Mouse (Mus musculus) forebrain, embryonic 16.5 days (tissue): ENCODE measurements around the gene Prss36. TPM values are rescaled to one million over a fixed set of nuclear protein-coding genes. Genes with fewer than 3 reads are reported as not detected.

Experiments used
- ATAC-seq: fragments of 200-750 bp; cut with Nextera tagmentation; 2 replicates; pipeline ENCODE4 v1.8.0; 2017; ENCODE audit warnings: mild to moderate bottlenecking, moderate library complexity
- H3K27ac ChIP-seq: fragments of 300-500 bp; sonication (generic); 2 replicates; pipeline ENCODE4 v1.5.1; 2014; ENCODE audit warnings: low read length, control low read depth
- H3K27me3 ChIP-seq: fragments of 300-500 bp; sonication (generic); replicated peaks from 2 replicates; pipeline ENCODE4 v1.6.1; 2014; ENCODE audit warnings: low read length; ENCODE audit not compliant: control insufficient read depth, insufficient read depth
- H3K36me3 ChIP-seq: fragments of 300-500 bp; sonication (generic); 2 replicates; pipeline ENCODE4 v1.6.1; 2014; ENCODE audit not compliant: control insufficient read depth, insufficient read depth
- H3K4me1 ChIP-seq: fragments of 300-500 bp; sonication (generic); replicated peaks from 2 replicates; pipeline ENCODE4 v1.6.1; 2014; ENCODE audit warnings: low read length; ENCODE audit not compliant: control insufficient read depth, insufficient read depth
- H3K4me2 ChIP-seq: fragments of 300-500 bp; sonication (generic); 2 replicates; pipeline ENCODE4 v1.6.1; 2014; ENCODE audit warnings: mild to moderate bottlenecking, low read length, control low read depth
- H3K4me3 ChIP-seq: fragments of 300-500 bp; sonication (generic); replicated peaks from 2 replicates; pipeline ENCODE4 v1.5.1; 2014; ENCODE audit warnings: mild to moderate bottlenecking, low read length, control low read depth
- H3K9ac ChIP-seq: fragments of 300-500 bp; sonication (generic); replicated peaks from 2 replicates; pipeline ENCODE4 v1.6.1; 2014; ENCODE audit warnings: low read depth, low read length, control low read depth
- H3K9me3 ChIP-seq: fragments of 300-500 bp; sonication (generic); 2 replicates; pipeline ENCODE4 v1.6.1; 2016; ENCODE audit warnings: low read length; ENCODE audit not compliant: control insufficient read depth
- WGBS: fragments of 180-500 bp; shearing (Covaris S2); extraction: QIAGEN DNeasy Blood & Tissue Kit; methylation state at CpG from one replicate; pipeline ENCODE4 v1.1.7; 2014; 5-methylcytosine and 5-hydroxymethylcytosine counted together
- polyA plus RNA-seq: library from polyadenylated mRNA; unstranded; fragments of >200 nt; fragmentation: Nextera tagmentation; extraction: Ambion mirVana; gene quantifications from 2 replicates; pipeline ENCODE4 v1.2.1, GENCODE M21; 2015

Prss36 gene
- polyA plus RNA-seq, 1 experiment from 2014 or later = 13.2 TPM

GRCm38 (mm10) chr7:127935748-127936159 is 10.8 kb downstream of the Prss36 start:
- Histone ChIP-seq H3K27me3 (no peaks in the 10 kb centered on the region), H3K27ac (peak overlapping the region; percentile 65), H3K4me3 (peak overlapping the region; percentile 84), H3K4me2 (peak overlapping the region; percentile 90), H3K4me1 (peaks cover 14% of the 10 kb centered on the region), H3K9ac (peak overlapping the region; percentile 91), H3K9me3 (no peaks in the 10 kb centered on the region), H3K36me3 (no peaks in the 10 kb centered on the region)
- WGBS = under 1% methylated on average over 37 of the region's 38 CpGs
- ATAC-seq = peak; percentile 57

GRCm38 (mm10) chr7:127935028-127935722 is 11.3 kb downstream of the Prss36 start:
- Histone ChIP-seq H3K4me3 (peak overlapping the region; percentile 84), H3K4me2 (peak overlapping the region; percentile 90), H3K9me3 (no peaks in the 10 kb centered on the region), H3K36me3 (no peaks in the 10 kb centered on the region), H3K27ac (peak overlapping the region; percentile 65), H3K4me1 (peaks cover 14% of the 10 kb centered on the region), H3K9ac (peak overlapping the region; percentile 91), H3K27me3 (peaks cover 5% of the 10 kb centered on the region)
- peak; percentile 98 for ATAC-seq
- 6% methylated on average over 32 of the region's 32 CpGs for WGBS

- Histone ChIP-seq H3K9ac (no peak overlapping the region), H3K4me2 (no peak overlapping the region), H3K9me3 (no peaks in the 10 kb centered on the region), H3K4me3 (no peak overlapping the region), H3K4me1 (peaks cover 18% of the 10 kb centered on the region), H3K27me3 (peaks cover 14% of the 10 kb centered on the region), H3K27ac (no peak overlapping the region), H3K36me3 (no peaks in the 10 kb centered on the region)
- no peak for ATAC-seq
- 90% methylated on average over 5 of the region's 5 CpGs for WGBS
Measured at GRCm38 (mm10) chr7:127934075-127934474, 12.4 kb downstream of the Prss36 start.

GRCm38 (mm10) chr7:127932273-127933031 is 14.1 kb downstream of the Prss36 start:
- 17% methylated on average over 13 of the region's 13 CpGs for WGBS
- H3K9ac ChIP-seq = no peak overlapping the region
- peaks cover 23% of the 10 kb centered on the region for H3K27me3 ChIP-seq
- H3K36me3 ChIP-seq = no peaks in the 10 kb centered on the region
- no peak overlapping the region for H3K27ac ChIP-seq
- H3K4me2 ChIP-seq = no peak overlapping the region
- H3K9me3 ChIP-seq = no peaks in the 10 kb centered on the region
- ATAC-seq = no peak
- peaks cover 18% of the 10 kb centered on the region for H3K4me1 ChIP-seq
- no peak overlapping the region for H3K4me3 ChIP-seq

GRCm38 (mm10) chr7:127931351-127932135 is 15.0 kb downstream of the Prss36 start:
- Histone ChIP-seq H3K4me1 (peaks cover 18% of the 10 kb centered on the region), H3K4me3 (no peak overlapping the region), H3K4me2 (no peak overlapping the region), H3K9me3 (no peaks in the 10 kb centered on the region), H3K36me3 (no peaks in the 10 kb centered on the region), H3K27ac (no peak overlapping the region), H3K27me3 (peaks cover 23% of the 10 kb centered on the region), H3K9ac (no peak overlapping the region)
- ATAC-seq = no peak
- 36% methylated on average over 13 of the region's 13 CpGs for WGBS

GRCm38 (mm10) chr7:127930636-127931035 is 15.9 kb downstream of the Prss36 start:
- WGBS = 60% methylated on average over 5 of the region's 5 CpGs
- Histone ChIP-seq H3K4me2 (no peak overlapping the region), H3K9me3 (no peaks in the 10 kb centered on the region), H3K4me3 (no peak overlapping the region), H3K4me1 (peaks cover 10% of the 10 kb centered on the region), H3K27me3 (peaks cover 23% of the 10 kb centered on the region), H3K36me3 (no peaks in the 10 kb centered on the region), H3K9ac (no peak overlapping the region), H3K27ac (no peak overlapping the region)
- ATAC-seq = no peak

GRCm38 (mm10) chr7:127929923-127930322 is 16.6 kb downstream of the Prss36 start, which contains the start of gene Prss8:
Gene Prss8 (minus strand): TSS chr7:127930104.
- H3K9ac ChIP-seq = no peak within 1 kb of the TSS
- no peak within 1 kb of the TSS for H3K4me3 ChIP-seq
- no peaks in the 10 kb centered on the region for H3K9me3 ChIP-seq
- peaks cover 8% of the 10 kb centered on the region for H3K4me1 ChIP-seq
- H3K36me3 ChIP-seq = 0 out of 2 replicates have a peak, but pooled peaks cover under 1% of the 10 kb centered on the region
- no peak within 1 kb of the TSS for H3K27ac ChIP-seq
- no peak for ATAC-seq
- peaks cover 23% of the 10 kb centered on the region for H3K27me3 ChIP-seq
- WGBS = 5% methylated on average over 5 of the region's 6 CpGs
- H3K4me2 ChIP-seq = no peak within 1 kb of the TSS

GRCm38 (mm10) chr7:127928596-127928995 is 17.9 kb downstream of the Prss36 start:
- peaks cover 4% of the 10 kb centered on the region for H3K4me1 ChIP-seq
- no peak overlapping the region for H3K4me3 ChIP-seq
- no peak for ATAC-seq
- 52% methylated on average over 5 of the region's 5 CpGs for WGBS
- no peak overlapping the region for H3K9ac ChIP-seq
- H3K27me3 ChIP-seq = peaks cover 23% of the 10 kb centered on the region
- H3K36me3 ChIP-seq = 0 out of 2 replicates have a peak, but pooled peaks cover 4% of the 10 kb centered on the region
- no peak overlapping the region for H3K4me2 ChIP-seq
- H3K9me3 ChIP-seq = no peaks in the 10 kb centered on the region
- no peak overlapping the region for H3K27ac ChIP-seq

- 81% methylated on average over 11 of the region's 11 CpGs for WGBS
Measured at GRCm38 (mm10) chr7:127927726-127928125, 18.8 kb downstream of the Prss36 start.

More at GRCm38 (mm10) chr7:127927726-127928125, 18.8 kb downstream of the Prss36 start:
- Histone ChIP-seq H3K36me3 (0 out of 2 replicates have a peak, but pooled peaks cover 4% of the 10 kb centered on the region), H3K4me3 (no peak overlapping the region), H3K4me1 (peaks cover 4% of the 10 kb centered on the region), H3K27ac (no peak overlapping the region), H3K4me2 (no peak overlapping the region), H3K27me3 (peaks cover 23% of the 10 kb centered on the region), H3K9me3 (no peaks in the 10 kb centered on the region), H3K9ac (no peak overlapping the region)
- ATAC-seq = no peak
